Mouse (Mus musculus) thymus, adult 18-20 months (tissue): ENCODE data around the gene Rab5c.

Experiments used
- DNase-seq, 2 experiments: peaks; one replicate each; pipeline ENCODE4 v3.0.0; 2022; ENCODE audit warnings: mixed read lengths in 2 of 2

Gene Rab5c

GRCm38 (mm10) chr11:100738066-100738604, at the start of gene Rab5c:
Gene Rab5c, minus strand, starts transcription at chr11:100738215.
- DNase-seq, result peak; percentile 99

DNA sequence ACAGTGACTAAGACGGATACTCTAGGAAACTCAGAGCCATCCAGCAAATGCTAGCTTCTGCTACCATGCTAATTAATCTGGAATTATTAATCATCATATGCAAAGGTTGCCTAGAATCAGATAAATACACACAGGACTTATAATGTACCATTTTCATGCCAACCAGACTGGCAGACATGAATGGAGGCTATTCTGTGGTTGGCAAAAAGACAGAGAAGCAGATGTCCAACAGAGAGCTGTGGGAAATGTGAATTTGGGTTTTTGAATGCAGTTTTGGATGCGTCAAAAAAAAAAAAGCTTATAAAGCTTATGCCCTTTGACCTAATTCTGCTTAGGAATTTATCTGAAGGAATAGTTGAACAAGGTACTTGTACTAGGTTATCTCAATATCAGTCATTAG, 47.8 kb upstream of the Rab5c start:
- no peak for DNase-seq

- no peak for DNase-seq
Measured at GRCm38 (mm10) chr11:100784286-100784685, 46.3 kb upstream of the Rab5c start.

DNA sequence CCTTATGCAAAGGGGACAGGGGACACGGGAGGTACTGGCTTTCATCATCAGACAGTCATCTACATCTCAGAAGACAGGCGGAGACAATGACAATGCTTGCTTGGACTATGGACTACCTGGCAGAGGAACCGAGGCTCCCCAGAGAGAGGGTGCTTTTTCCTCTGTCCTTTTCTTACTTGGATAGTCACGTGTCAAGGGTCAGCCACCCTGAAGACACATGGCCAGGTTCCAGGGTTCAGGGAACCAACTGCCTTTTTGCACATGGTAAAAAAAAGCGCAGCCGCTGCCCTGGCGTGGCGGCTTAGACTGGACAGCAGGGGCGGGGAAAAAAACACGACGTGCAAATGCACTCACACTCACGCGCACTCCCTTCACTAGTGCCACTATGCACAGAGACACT, 44.6 kb upstream of the Rab5c start:
- DNase-seq, result no peak

GRCm38 (mm10) chr11:100781763-100782475, 43.9 kb upstream of the Rab5c start:
- DNase-seq, result no peak

- no peak for DNase-seq
Measured at GRCm38 (mm10) chr11:100780247-100780646, 42.2 kb upstream of the Rab5c start.

GRCm38 (mm10) chr11:100778069-100778468, 40.1 kb upstream of the Rab5c start:
- DNase-seq, result no peak

GRCm38 (mm10) chr11:100775921-100776320, 37.9 kb upstream of the Rab5c start:
- no peak for DNase-seq

- no peak for DNase-seq
Measured at GRCm38 (mm10) chr11:100774261-100774660, 36.2 kb upstream of the Rab5c start.

- peak; percentile 61 to 74 for DNase-seq
Measured at GRCm38 (mm10) chr11:100770646-100771408, 32.8 kb upstream of the Rab5c start, which contains the start of gene Ghdc. Gene Ghdc, minus strand, starts transcription at chr11:100770957.

DNA sequence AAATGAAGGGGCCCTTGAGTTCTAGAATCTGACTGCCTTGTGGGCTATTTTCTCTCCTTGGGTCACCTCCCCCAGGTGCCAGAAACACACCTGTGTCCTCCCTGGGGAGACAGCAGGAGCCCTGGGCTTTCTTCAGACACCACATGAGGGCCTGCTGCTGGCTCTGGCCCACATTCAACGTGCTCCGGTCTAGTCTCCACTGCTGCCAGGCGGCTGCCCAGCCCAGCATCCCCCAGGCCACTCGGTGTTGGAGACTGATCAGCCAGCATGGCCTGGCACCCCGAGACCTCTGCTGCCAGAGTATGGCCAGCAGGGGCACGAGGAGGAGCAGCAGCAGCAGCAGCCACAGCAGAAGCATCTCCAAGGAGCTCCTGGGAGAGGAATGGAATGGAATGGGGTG, 32.0 kb upstream of the Rab5c start:
- DNase-seq, result no peak

- no peak for DNase-seq
Measured at GRCm38 (mm10) chr11:100767871-100768270, 29.9 kb upstream of the Rab5c start.

DNA sequence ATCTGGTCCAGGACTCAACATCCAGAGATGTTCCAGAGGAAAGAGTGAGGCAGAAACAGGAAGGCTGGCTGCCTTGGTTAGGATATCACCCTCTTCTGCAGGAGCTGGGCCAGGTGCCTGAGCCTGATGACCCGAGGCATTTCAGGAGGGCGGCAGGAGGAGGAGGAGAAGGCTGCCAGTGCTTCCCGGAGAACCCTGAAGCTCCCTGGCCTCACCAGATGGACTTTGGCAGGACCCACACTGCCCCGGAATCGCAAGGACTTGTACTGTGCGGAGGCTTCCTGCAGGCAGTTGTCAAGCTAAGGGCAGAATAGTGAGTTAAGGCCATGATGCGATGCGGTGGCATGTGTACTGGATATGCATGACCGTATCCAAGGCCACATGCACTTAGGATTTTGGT, 28.7 kb upstream of the Rab5c start:
- no peak for DNase-seq

- DNase-seq, result no peak
Measured at GRCm38 (mm10) chr11:100762831-100763230, 24.8 kb upstream of the Rab5c start, which contains the start of gene Hcrt. Gene Hcrt, minus strand, starts transcription at chr11:100762931.

GRCm38 (mm10) chr11:100761547-100762045, 23.6 kb upstream of the Rab5c start:
- DNase-seq, result peak; percentile 53 to 55

DNA sequence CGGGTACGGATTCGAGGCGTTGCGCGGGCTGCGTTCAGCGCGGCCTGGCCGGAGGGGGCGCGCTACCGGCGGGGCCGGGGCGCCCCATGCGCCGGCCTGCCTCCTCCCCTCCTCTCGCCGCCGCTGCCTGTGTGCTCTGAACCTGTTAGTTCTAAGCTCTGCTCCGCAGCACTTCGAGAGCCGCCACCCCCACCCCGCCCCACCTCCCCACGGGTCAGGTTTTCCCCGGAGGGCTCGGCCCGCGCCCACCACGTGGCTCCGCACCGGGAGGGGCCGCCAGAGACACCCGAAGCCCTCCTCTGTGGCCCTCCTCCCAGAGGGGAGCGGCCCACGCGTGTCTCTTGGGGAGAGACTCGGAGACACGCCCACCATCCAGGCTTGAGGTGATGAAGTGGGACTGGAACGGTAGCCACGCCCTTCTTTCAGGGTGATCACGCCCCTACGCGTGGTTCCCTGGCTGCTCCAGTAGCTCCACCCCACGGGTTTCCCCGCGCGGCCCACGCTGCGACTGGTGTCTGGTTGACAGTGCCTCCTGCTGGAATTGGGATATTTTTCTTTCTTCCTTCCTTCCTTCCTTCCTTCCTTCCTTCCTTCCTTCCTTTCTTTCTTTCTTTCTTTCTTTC, 21.7 kb upstream of the Rab5c start, which contains the start of gene Kcnh4:
Kcnh4 (minus strand) TSS at position 332 of the 623 bp plus-strand sequence.
- DNase-seq, result peak; percentile 62 to 78

DNA sequence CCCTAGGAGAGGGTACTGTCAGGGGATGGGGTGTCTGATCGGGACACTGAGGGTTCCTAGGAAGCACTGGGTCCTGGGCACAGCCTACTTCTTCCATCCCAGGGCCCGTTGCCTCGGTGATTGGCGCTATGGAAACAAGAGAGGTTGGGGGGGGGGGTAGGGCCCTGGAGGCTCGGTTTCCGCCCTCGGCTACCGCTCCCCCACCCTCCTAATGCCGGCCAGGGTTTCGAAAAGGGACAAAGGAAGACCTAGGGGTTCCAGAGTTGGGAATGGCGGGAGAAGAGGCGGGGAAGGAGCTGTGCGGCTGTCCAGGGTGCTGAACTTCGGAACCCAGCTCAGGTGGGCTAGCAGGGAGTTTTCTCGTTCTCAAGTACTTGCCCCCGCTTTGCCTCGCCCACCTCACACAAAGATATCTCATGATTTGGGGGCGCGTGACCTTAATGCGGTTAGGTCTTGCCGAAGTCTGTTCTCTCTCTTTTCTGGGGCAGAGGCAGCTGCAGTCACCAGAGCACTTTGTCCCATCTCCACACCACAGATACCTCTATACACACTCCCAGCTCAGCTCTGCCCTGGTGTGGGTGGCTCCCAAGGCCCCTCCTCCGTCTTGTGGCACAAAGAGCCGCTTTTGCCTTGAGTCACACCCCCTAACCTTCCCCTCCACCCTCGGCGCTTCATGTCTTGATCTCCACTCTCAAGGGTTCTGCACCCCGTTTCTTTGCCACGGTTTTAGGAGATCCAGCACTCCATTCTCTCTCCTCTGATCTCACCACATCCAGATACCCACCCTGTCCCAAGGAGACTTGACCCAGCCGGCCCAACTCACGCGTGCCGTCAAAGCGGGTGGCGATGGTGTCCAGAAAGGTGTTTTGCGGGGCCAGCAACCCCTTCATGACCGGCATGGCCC, 20.9 kb upstream of the Rab5c start:
- DNase-seq, result no peak

GRCm38 (mm10) chr11:100757566-100757965, 19.6 kb upstream of the Rab5c start:
- no peak for DNase-seq

GRCm38 (mm10) chr11:100756476-100756875, 18.5 kb upstream of the Rab5c start:
- no peak for DNase-seq

DNA sequence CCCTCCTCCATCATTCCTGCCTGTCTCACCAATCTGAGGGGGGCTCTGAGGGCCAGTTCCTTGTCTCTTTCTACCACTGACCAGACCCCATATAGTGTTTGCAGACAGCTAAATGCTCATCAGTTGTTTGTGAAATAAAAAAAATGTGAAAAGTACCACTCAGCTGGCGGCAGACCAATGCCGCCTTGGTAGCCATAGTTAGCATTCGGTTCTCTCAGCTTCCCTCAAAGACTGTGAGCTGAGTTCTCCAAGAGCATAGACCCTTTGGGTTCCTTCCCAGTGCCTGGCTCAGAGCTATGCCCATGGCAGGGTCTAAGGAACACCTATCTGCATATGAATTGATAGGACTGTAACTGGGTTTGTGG, 16.7 kb upstream of the Rab5c start:
- no peak for DNase-seq

GRCm38 (mm10) chr11:100754021-100754692, 16.1 kb upstream of the Rab5c start:
- DNase-seq, result no peak
